Mouse (Mus musculus) adrenal gland, postnatal 10 days (tissue): ENCODE measurements at regions not wholly inside any gene's neighbourhood (a gene's known extent, or its start where the extent isn't known, plus 50 kb on each side); places are given as distances from the start of the nearest gene placed in this dataset.
A peak's percentile ranks its signal among the peaks of the same experiment; 100 is the strongest.

ENCODE experiments used
- DNase-seq: peaks from one replicate; pipeline ENCODE4 v3.0.0; 2021; ENCODE audit warnings: mixed read lengths

DNA sequence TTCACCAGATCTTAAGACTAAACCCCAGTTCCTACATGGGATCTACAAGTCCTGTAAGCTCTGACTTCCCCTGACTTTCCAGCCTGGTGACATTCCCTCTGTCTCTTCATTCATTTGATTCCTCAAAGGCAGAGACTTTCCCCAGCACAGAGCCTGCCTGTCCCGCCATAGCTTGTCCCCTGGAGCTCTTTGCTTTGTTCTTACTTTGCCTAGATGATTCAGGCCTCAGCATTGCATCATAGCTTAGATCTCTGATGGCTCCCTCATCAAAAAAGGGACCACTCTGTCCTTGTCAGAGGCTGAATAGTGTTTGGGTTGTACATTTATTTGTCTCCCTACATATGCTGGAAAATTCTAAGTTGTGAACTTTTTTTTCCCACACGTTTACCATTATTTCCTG is 57.6 kb upstream of the Exoc6 start:
- DNase-seq, result no peak

DNA sequence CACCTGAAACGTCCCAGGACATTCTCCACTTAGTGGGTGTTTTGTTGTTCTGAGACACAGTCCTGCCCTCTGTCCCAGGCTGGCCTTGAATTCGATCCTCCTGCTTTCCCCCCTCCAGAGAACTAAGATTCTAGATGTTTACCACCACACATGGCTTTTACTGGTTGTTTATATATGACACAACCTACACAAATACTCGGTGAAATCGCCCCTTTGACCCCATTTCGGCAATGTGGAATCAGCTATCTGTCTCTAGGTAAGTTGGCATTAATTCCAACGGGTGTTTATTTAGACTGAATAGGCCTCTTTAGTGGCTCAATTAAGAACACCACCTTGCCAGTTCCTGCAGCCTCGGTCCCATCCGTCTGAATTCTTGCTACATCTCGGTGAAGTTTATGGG is 56.8 kb upstream of the Exoc6 start:
- DNase-seq, result no peak

DNA sequence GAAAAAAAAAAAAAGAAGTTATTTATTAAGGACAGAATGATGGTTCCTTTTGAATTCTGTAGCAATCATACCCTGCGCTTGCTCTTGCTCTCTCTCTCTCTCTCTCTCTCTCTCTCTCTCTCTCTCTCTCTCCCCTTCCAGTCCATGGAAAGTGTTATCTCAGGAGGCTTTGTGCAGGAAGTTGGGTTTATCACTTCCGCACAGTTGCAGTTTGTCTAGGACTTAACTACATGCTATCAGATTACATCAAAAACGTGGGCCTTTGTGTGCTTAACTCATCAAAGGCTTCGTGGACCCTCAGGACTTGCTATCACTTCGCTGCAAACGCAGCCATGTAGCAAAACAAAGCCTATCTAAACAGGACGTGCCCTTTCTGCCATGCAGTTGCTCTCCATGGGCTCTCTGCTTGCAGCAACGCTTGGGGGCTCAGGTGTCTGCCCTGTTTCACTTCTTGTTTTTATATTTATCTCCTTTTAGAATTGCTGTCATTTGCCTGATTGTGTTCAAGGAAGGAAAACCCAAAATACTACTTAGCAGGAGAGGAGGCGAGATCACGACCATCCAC is 56.2 kb upstream of the Exoc6 start:
- no peak for DNase-seq

DNA sequence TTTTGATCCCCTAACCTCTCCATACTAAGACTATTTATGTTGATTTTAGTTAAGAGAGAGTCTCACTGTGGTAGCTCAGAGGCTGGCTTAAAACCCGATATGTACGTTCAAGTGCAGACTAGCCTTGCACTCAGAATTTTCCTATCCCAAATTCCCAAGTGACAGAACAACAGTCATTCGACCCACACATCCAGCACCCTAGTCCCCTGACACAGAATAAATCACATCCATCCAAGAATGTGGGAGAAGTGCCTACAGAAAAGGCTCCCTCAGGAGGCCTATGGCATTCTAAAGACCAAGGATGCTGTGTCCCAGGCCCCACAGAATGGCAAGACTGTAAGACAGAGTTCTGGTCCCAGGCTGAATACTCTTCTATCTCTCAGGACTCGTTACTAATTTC is 55.4 kb upstream of the Exoc6 start:
- DNase-seq, result no peak

DNA sequence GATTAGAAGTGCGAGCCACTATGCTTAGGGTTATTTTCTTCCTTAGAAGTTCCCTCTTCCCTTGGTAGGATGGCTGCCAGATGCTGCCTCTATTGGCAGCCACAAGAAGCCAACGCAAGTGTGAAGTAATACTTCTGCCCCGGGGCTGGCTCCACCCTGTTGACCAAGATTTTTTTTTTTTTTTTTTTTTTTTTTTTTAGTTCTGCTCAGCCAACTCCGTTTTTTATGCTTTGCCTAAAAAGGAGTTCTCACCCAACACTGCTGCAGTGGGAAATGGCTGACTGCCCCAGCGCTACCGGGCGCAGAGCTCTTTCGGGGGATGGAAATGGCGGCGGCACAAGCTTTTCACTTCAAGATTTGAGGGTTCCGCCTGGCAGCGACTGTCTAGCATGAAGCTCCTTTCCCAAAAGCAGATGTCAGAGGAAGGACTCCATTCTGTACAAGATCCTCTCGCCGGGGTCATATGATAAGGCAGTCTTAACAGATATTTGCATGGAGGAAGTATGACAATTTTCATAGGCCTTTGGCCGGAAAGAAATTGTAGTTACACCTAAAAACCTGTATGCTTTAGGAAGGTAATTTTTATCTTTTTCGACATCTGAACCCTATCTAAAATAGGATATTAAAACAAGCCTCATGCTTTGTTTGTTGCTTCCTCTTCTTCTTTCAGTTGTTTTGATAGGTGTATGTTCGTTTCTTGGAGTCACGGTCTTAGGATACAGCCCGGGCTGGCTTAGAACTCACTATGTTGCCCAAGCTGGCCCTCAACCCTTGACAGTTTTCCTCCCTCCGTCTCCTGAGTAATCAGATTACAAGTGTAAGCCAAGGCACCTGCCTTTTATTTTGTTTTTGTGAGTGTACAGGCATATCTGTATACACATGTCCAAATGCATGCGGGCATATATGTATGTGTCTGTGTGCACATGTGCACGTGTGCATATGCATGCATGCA is 54.6 kb upstream of the Exoc6 start:
- peak; percentile 42 for DNase-seq

DNA sequence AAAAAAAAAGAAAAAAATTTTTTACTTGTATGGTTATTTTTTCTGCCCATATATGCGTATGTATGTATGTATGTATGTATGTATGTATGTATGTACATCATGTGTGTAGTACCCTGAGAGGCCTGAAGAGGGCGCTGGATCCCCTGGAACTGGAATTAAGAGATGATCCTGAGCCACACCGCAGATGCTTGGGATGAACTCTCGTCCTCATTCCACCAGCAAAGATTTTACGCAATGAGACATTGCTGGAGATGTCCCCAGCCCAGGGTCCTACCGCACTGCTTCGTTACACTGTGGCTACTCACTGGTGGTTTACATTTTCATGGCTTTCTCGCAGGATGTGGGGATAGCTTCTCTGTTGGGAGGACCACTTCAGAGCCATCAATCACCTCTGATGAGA is 53.5 kb upstream of the Exoc6 start:
- DNase-seq, result no peak

DNA sequence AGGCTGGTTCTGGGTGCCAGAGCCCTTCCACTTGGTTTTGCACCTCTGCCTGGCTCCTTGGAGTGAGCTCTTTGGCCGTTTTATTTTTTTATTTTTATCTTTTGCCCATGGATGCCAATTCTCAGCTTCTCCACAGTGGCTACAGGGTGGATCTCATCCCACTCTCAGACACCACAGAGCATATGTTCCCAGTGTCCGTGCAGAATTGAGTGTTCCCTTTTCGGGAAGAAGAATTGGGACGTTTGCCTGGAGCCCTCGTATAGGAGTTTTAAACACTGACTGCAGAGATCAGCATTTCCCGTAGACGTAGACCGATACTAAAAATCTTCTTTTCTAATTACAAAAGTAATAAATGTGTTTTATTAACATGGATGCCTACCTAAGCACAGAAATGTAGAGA is 53.1 kb upstream of the Exoc6 start:
- no peak for DNase-seq

DNA sequence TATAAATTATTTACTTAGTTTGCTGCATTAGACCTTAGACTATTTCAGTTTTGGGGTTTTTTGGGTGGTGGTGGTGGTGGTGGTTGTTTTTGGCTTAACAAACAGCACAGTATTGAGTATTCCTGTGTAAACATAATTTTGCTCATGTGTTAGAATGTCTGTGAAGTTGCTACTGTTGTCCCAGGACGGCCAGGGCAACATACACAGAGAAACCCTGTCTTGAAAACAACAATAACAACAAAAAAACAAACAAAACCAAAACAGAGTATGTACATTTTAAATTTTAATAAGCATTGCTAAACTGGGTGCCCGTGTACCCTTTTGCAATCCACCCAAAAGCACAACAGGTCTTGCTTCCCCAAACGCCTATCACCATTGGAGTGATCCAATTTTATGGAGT is 51.8 kb upstream of the Exoc6 start:
- DNase-seq, result no peak
